Mouse (Mus musculus) brain, embryonic 14.5 days (tissue): ENCODE data around the gene 1700028P14Rik. TPM values are rescaled to one million over a fixed set of nuclear protein-coding genes. Genes with fewer than 3 reads are reported as not detected.

Experiments used
- DNase-seq: peaks from one replicate; pipeline ENCODE4 v3.0.0-alpha.2; 2011; ENCODE audit warnings: low read depth
- CTCF ChIP-seq: fragments of 200-500 bp; IDR thresholded peaks from 2 replicates; pipeline ENCODE4 v1.5.1; 2012; ENCODE audit warnings: inconsistent platforms, mild to moderate bottlenecking, moderate library complexity, borderline replicate concordance; ENCODE audit not compliant: insufficient read depth, insufficient read length; ENCODE audit errors: extremely low read depth
- POLR2A ChIP-seq: fragments of 200-500 bp; IDR thresholded peaks from 2 replicates; pipeline ENCODE4 v1.6.1; 2012; ENCODE audit warnings: mild to moderate bottlenecking, inconsistent platforms, borderline replicate concordance; ENCODE audit not compliant: poor library complexity, insufficient read depth, insufficient read length, severe bottlenecking; ENCODE audit errors: extremely low read depth
- polyA plus RNA-seq: library from polyadenylated mRNA; depleted of rRNA; stranded (reverse); fragments of >200 nt; gene quantifications from 2 replicates; pipeline ENCODE4 v1.2.3, GENCODE M21; 2012

1700028P14Rik gene
- polyA plus RNA-seq, 1 experiment = 1.8 TPM

DNA sequence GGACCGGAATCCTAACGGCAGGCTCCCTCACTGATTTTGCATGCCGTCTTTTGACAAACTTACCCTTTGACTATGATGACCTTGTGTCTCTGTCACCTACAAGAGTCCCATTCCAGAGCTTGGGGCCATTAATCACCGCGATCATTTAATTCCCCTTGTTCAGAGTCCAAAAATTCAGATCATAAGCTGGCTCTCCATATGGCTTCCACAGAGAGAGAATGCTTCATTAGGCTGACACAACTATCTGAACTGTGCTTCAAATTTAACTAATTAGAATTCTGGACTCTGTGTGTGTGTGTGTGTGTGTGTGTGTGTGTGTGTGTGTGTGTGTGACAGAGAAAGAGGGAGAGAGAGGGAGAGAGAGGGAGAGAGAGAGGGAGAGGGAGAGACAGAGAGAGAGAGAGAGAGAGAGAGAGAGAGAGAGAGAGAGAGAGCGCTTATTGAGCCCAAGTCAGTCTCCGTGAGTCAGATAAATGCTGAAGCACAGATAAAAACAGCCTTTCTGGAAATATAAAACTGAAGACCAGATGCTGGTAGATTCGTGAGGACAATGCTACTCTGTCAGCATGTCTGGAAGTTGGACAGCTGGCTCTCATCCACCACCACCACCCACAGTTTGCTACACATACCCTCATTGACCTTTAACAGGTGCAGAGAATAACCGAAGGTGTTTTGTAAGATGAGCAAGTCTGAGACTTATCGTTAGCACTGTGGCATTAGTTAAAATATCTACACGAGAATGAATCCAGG is 73.8 kb downstream of the 1700028P14Rik start:
- no peak for TF ChIP-seq POLR2A

GRCm38 (mm10) chr19:23576685-23577084 is 75.9 kb downstream of the 1700028P14Rik start:
- TF ChIP-seq CTCF = no peak
- no peak for TF ChIP-seq POLR2A
- no peak for DNase-seq

More for the DNA sequence above, 73.8 kb downstream of the 1700028P14Rik start:
- peak; percentile 75 for DNase-seq

DNA sequence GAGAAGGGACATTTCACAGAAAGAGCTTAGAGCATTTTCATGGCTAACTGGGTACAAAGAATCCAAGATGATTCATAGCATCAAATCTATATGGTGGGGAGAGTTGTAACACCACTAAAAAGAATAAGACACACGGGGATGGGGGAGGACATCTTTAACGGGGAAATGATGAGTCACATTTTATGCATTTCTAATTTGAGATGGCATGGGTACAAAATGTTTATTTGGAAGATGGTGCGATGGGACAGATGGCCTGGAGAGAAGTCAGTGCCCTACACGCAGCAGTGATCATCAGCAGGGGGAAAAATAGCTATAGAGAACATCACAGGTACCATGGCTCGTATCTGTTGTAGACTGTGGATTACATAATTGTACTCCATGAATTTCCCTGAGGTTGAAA is 88.9 kb downstream of the 1700028P14Rik start:
- DNase-seq = no peak
- TF ChIP-seq CTCF (no peak), POLR2A (no peak)

DNA sequence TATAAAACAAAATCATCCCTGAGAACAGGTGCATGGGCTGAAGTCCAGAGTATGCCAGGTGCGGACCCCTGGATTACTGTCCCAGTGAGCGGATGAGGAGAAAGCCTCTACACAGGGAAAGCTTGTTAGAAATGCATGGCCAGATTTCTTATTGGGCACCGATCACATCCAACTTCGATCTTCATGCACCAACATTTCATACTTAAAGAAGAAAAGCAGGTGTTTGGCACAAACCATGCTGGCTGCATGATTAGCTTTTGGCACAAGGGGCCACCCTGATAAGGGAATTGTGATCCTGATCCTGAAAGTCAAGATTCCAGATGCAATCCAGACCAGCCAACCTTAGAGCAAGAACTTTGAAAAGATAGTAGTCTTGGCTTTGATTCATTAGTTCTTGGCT is 90.0 kb downstream of the 1700028P14Rik start:
- TF ChIP-seq POLR2A (no peak), CTCF (no peak)
- DNase-seq = no peak

DNA sequence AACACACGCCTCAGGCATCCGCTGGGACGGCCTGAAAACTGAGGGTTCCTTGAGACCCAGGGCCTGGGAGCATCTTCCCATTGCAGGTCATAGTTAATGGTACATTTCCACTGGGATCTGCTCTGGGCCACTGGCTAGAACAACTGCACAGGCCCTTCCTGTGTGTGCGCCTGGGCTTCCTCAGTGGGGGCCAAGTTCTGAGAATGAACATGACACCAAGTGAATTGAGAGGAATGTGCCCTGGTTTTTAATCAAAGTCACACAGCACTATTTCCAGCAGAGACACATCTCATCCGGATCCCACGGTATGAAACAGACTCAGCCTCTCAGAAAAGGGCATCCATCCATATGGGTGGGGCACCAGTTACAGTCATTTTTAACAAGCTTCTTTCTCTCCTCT is 90.6 kb downstream of the 1700028P14Rik start:
- TF ChIP-seq POLR2A = no peak
- TF ChIP-seq CTCF = no peak
- DNase-seq = no peak

- TF ChIP-seq POLR2A (no peak), CTCF (no peak)
- DNase-seq = no peak
Measured at GRCm38 (mm10) chr19:23553450-23553849, 99.2 kb downstream of the 1700028P14Rik start.

GRCm38 (mm10) chr19:23545604-23546003 is 107.0 kb downstream of the 1700028P14Rik start:
- TF ChIP-seq POLR2A = no peak
- peak; percentile 51 for DNase-seq

- TF ChIP-seq CTCF = no peak
- no peak for TF ChIP-seq POLR2A
- DNase-seq = peak; percentile 89
Measured at GRCm38 (mm10) chr19:23543244-23544004, 109.2 kb downstream of the 1700028P14Rik start.

DNA sequence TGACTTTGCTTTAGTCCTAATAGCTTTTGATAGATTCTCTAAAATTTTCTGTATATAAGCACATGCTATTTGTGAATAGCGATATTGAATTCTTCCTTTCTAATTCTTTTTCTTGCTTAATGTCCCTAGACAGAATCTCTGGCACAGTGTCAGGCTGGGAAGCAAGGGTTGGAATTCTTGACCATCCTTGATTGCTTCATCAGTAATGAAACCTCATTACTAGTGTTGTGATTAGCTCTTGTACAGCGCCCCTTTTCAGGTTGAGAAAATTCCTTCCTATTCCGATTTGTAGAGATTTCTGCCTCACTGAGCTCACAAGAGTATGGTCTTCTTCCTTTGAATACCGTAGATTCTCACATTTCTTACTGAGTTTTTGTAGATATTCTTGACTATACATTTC is 109.9 kb downstream of the 1700028P14Rik start:
- TF ChIP-seq POLR2A = no peak
- TF ChIP-seq CTCF = no peak
- peak; percentile 67 for DNase-seq

DNA sequence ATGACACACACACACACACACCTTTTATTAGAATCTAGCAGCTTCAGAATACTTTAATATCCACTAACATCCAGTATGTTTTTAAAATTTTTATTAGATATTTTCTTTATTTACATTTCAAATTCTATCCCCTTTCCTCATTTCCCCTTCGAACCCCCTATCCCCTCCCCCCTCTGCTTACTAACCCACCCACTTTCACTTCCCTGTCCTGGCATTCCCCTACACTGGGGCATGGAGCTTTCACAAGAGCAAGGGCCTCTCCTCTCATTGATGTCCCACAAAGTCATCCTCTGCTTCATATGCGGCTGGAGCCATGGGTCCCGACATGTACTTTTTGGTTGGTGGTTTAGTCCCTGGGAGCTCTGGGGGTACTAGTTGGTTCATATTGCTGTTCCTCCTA is 116.9 kb downstream of the 1700028P14Rik start:
- TF ChIP-seq POLR2A (no peak), CTCF (no peak)
- no peak for DNase-seq

- TF ChIP-seq CTCF (no peak), POLR2A (no peak)
- peak; percentile 79 for DNase-seq
Measured at GRCm38 (mm10) chr19:23531899-23532298, 120.7 kb downstream of the 1700028P14Rik start.

GRCm38 (mm10) chr19:23523711-23524110 is 128.9 kb downstream of the 1700028P14Rik start:
- DNase-seq = peak; percentile 69
- TF ChIP-seq POLR2A = no peak
- peak; percentile 87 for TF ChIP-seq CTCF

DNA sequence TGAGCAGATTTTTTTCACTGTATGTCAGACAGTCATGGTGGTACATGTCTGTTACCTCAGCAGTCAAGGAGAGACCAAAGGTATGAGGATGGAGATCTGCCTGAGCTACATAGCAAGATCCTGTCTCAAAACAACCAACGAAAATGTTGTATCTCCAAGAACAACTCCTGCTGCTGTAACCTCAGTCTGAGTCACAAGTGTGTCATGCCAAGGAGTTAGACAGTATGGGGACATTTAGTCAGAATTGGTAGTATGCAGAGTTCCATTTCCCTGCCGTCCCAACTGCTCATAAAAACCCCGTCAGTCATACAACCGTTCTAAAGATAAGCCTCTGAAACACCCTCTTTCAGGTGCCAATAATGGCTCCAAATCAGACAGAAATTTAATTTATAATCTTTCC is 130.8 kb downstream of the 1700028P14Rik start:
- no peak for DNase-seq
- no peak for TF ChIP-seq CTCF
- TF ChIP-seq POLR2A = no peak
